Mouse (Mus musculus): ENCODE data around the gene Neurl1a. TPM values are rescaled to one million over a fixed set of nuclear protein-coding genes. Genes with fewer than 3 reads are reported as not detected.

Gene Neurl1a
- polyA plus RNA-seq, 1 experiment, result 4.6 TPM

- WGBS, result 72% methylated on average over 4 of the region's 4 CpGs
- Histone ChIP-seq H3K4me1 (ENCODE audit: control insufficient read depth, insufficient read depth, low read length) (no peaks in the 10 kb centered on the region), H3K4me3 (replicated peaks; ENCODE audit: control insufficient read depth, low read depth, low read length) (no peak overlapping the region), H3K27ac (ENCODE audit: control insufficient read depth, insufficient read depth, low read depth, low read length, poor library complexity) (no peak overlapping the region)
- TF ChIP-seq POLR2A (IDR thresholded peaks at IDR 0.05; ENCODE audit: borderline replicate concordance, control insufficient read depth, low read depth, low read length) (no peak), CTCF (IDR thresholded peaks at IDR 0.05; ENCODE audit: control insufficient read depth, insufficient read depth, low read length) (no peak)
These were observed 100.8 kb downstream of the Neurl1a start for GRCm38 (mm10) chr19:47279372-47279771.

DNA sequence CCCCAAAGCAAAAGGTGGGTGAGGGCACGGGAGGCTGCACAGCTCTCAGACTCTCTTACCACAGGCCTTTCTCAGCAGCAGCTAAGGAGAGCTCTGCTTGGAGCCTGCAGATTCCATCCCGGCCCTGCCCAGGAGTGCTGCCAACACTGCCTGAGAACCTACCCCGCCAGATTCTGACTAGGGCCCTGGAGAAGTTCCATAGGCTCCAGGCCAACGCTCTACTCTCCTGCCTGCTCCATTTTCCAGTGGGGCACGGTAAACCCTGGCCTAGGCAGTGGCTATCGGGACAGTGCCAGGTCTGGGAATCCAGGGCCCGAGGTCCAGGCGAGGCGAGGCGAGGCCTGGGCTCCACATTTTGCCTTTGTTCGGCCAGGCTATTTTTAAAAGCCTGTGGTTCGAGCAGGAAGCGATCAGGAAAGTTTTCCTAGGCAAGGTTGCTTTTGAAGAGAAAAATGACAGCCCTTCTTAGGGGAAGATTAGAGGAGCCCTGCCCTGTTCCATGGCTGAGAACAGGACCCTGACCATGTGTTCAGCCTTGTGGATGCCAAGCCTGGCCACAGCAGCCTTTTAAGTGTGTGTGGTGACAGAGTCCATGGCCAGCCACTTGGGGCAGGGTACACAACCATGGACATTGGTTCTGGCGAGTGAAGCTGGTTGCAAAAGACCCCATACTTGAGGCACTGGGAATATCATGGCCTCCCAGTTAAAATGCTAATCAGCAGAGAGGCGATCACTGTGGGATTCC, 101.3 kb downstream of the Neurl1a start:
- H3K27ac ChIP-seq (ENCODE audit: control insufficient read depth, insufficient read depth, low read depth, low read length, poor library complexity), result no peak overlapping the region; the same call in 1 of the 2 replicates
- 83% methylated on average over 15 of the region's 15 CpGs for WGBS
- no peaks in the 10 kb centered on the region for H3K4me1 ChIP-seq (ENCODE audit: control insufficient read depth, insufficient read depth, low read length)
- TF ChIP-seq POLR2A (IDR thresholded peaks at IDR 0.05; ENCODE audit: borderline replicate concordance, control insufficient read depth, low read depth, low read length) (no peak), CTCF (IDR thresholded peaks at IDR 0.05; ENCODE audit: control insufficient read depth, insufficient read depth, low read length) (no peak)
- H3K4me3 ChIP-seq (replicated peaks; ENCODE audit: control insufficient read depth, low read depth, low read length), result no peak overlapping the region

DNA sequence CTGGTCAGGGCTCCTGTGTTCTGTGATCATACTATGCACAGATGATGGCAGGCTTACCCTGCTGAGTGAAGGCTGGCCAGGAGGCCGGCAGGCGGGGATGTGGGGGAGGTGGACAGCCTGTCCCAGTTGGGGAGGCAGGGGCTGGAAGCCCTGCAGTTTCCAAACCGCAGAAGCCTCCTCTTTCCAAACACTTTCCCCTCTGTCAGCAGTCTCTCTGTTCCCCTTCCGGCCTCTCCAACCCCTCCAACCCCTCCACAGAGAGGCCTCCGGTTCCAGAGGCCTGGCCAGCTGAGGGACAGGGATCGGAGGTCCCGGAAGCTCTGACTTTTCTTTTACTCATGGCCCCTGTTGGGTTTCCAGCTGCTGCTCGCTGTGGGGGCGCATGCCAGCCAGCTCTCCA, 102.3 kb downstream of the Neurl1a start:
- no peak overlapping the region for H3K27ac ChIP-seq (ENCODE audit: control insufficient read depth, insufficient read depth, low read depth, low read length, poor library complexity)
- no peak overlapping the region for H3K4me3 ChIP-seq (replicated peaks; ENCODE audit: control insufficient read depth, low read depth, low read length)
- TF ChIP-seq POLR2A (IDR thresholded peaks at IDR 0.05; ENCODE audit: borderline replicate concordance, control insufficient read depth, low read depth, low read length) (no peak), CTCF (IDR thresholded peaks at IDR 0.05; ENCODE audit: control insufficient read depth, insufficient read depth, low read length) (no peak)
- no peaks in the 10 kb centered on the region for H3K4me1 ChIP-seq (ENCODE audit: control insufficient read depth, insufficient read depth, low read length)
- WGBS, result 86% methylated on average over 9 of the region's 9 CpGs

DNA sequence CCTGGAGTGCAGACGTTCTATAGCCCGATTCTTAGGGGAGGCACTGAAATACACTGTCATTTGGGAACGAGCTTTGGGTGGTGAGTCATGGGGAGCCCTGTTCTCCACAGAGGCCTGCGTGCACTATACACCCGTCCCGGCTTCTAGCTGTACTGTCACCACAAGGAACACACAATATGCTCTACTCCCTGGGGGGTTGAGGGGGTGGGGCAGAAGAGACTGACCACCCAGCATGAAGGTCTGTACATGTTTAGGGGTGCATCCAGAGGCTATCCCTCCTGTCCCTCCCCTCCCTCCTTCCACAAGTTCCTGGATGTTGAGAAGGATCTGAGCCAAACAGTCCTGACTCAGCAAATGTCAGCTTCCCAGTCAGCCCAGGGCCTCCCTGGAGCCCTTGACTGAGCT, 103.4 kb downstream of the Neurl1a start:
- TF ChIP-seq CTCF (IDR thresholded peaks at IDR 0.05; ENCODE audit: control insufficient read depth, insufficient read depth, low read length) (no peak), POLR2A (IDR thresholded peaks at IDR 0.05; ENCODE audit: borderline replicate concordance, control insufficient read depth, low read depth, low read length) (no peak)
- no peak overlapping the region for H3K27ac ChIP-seq (ENCODE audit: control insufficient read depth, insufficient read depth, low read depth, low read length, poor library complexity)
- 78% methylated on average over 6 of the region's 6 CpGs for WGBS
- no peak overlapping the region for H3K4me3 ChIP-seq (replicated peaks; ENCODE audit: control insufficient read depth, low read depth, low read length)
- no peaks in the 10 kb centered on the region for H3K4me1 ChIP-seq (ENCODE audit: control insufficient read depth, insufficient read depth, low read length)

GRCm38 (mm10) chr19:47282688-47283215, 104.1 kb downstream of the Neurl1a start:
- no peak overlapping the region; the same call in 1 of the 2 replicates for H3K27ac ChIP-seq (ENCODE audit: control insufficient read depth, insufficient read depth, low read depth, low read length, poor library complexity)
- H3K4me1 ChIP-seq (ENCODE audit: control insufficient read depth, insufficient read depth, low read length), result no peaks in the 10 kb centered on the region
- no peak overlapping the region for H3K4me3 ChIP-seq (replicated peaks; ENCODE audit: control insufficient read depth, low read depth, low read length)
- WGBS, result 90% methylated on average over 17 of the region's 17 CpGs
- no peak for TF ChIP-seq POLR2A (IDR thresholded peaks at IDR 0.05; ENCODE audit: borderline replicate concordance, control insufficient read depth, low read depth, low read length)

GRCm38 (mm10) chr19:47285581-47285980, 107.0 kb downstream of the Neurl1a start:
- 79% methylated on average over 6 of the region's 6 CpGs for WGBS
- no peak for TF ChIP-seq CTCF (IDR thresholded peaks at IDR 0.05; ENCODE audit: control insufficient read depth, insufficient read depth, low read length)
- no peak for TF ChIP-seq POLR2A (IDR thresholded peaks at IDR 0.05; ENCODE audit: borderline replicate concordance, control insufficient read depth, low read depth, low read length)
- H3K4me1 ChIP-seq (ENCODE audit: control insufficient read depth, insufficient read depth, low read length), result no peaks in the 10 kb centered on the region
- H3K27ac ChIP-seq (ENCODE audit: control insufficient read depth, insufficient read depth, low read depth, low read length, poor library complexity), result no peak overlapping the region
- no peak overlapping the region for H3K4me3 ChIP-seq (replicated peaks; ENCODE audit: control insufficient read depth, low read depth, low read length)

GRCm38 (mm10) chr19:47286886-47287450, 108.3 kb downstream of the Neurl1a start:
- H3K4me1 ChIP-seq (ENCODE audit: control insufficient read depth, insufficient read depth, low read length), result no peaks in the 10 kb centered on the region
- 88% methylated on average over 17 of the region's 17 CpGs for WGBS
- H3K27ac ChIP-seq (ENCODE audit: control insufficient read depth, insufficient read depth, low read depth, low read length, poor library complexity), result no peak overlapping the region
- H3K4me3 ChIP-seq (replicated peaks; ENCODE audit: control insufficient read depth, low read depth, low read length), result no peak overlapping the region
- TF ChIP-seq POLR2A (IDR thresholded peaks at IDR 0.05; ENCODE audit: borderline replicate concordance, control insufficient read depth, low read depth, low read length) (no peak), CTCF (IDR thresholded peaks at IDR 0.05; ENCODE audit: control insufficient read depth, insufficient read depth, low read length) (no peak)

DNA sequence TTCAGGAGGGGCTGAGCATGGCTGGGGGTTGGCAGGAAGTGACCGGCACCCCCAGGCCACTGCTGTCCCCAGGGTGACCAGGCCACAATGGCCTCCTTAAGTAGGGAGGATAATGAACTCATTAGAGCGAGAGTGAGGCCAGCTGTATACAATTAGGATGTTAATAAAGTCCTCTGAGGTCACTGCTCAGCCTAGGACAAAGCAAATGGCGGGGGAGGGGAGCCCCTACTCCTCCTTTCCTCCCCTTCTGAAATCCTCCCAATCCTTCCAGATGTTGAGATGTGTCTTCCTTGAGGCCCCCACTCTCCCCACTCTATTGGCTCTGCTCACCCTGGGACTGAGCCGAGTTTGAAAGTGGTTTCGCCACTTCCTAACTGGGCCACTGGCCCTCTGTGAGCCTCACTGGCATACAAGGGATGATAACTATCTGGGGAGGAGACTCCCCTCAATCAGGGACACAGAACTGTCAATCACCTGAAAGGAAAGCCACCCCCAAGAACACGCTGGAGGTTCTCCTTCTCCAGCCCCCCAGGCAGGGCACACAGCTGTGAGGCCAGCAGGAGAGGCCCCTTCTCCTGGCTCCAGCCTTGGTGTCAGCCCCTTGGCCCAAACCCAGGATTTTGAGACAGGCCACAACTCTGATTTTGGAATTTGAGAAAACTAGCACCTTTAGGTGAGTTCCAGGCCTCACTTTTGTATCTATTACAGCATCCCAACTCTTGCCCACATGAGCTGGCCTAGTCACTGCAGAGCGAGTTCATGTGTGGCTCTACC, 112.9 kb downstream of the Neurl1a start:
- TF ChIP-seq CTCF (IDR thresholded peaks at IDR 0.05; ENCODE audit: control insufficient read depth, insufficient read depth, low read length) (no peak), POLR2A (IDR thresholded peaks at IDR 0.05; ENCODE audit: borderline replicate concordance, control insufficient read depth, low read depth, low read length) (no peak)
- Histone ChIP-seq H3K4me1 (ENCODE audit: control insufficient read depth, insufficient read depth, low read length) (no peaks in the 10 kb centered on the region), H3K4me3 (replicated peaks; ENCODE audit: control insufficient read depth, low read depth, low read length) (no peak overlapping the region), H3K27ac (ENCODE audit: control insufficient read depth, insufficient read depth, low read depth, low read length, poor library complexity) (no peak overlapping the region)
- whole genome bisulfite sequencing, result 64% methylated on average over 7 of the region's 7 CpGs

Measured in bone marrow, adult 2 months (tissue).